Comparison of ENCODE assay signal across 9 mouse cellular contexts in genomic region chr4:114346068-114346747, GRCm38 (mm10).
A peak's percentile ranks its signal among the peaks of the same experiment; 100 is the strongest.
DNase-seq lines count a peak whose midpoint lies in the region; TF ChIP-seq lines count a peak whose summit lies in the region.
"Had no signal": no experiment of that assay in that cellular context is flagged by ENCODE, and none has a peak within 500 bp of the region (broad histone marks: within the 10 kb centered on the region; RNA-seq: fewer than 3 reads in every experiment).

No protein-coding gene starts in this region.

- no peaks in the 10 kb centered on the region for H3K9me3 ChIP-seq in MEL (replicated peaks; ENCODE audit: insufficient read depth, low read length)
- H3K9me3 ChIP-seq: embryonic facial prominence, embryonic 13.5 days had no signal

- DNase-seq in layer of hippocampus, adult 11-12 months (ENCODE audit: low spot score), result peak; percentile 36
- no peak for DNase-seq in layer of hippocampus, adult 9-10 months (ENCODE audit: low spot score)
- DNase-seq in MEL (ENCODE audit: low read depth, low spot score), result peak; percentile 16
- peak; percentile 73 for DNase-seq in brain, embryonic 14.5 days (ENCODE audit: low read depth)
- DNase-seq in heart, postnatal 14 days, result peak; percentile 33 to 60
- DNase-seq in layer of hippocampus, postnatal 36 days, result peak; percentile 14 to 22
- peak; percentile 68 for DNase-seq in right cerebral cortex, postnatal 14 days
- DNase-seq in c-Kit-positive CD71-positive TER-119-positive erythroid progenitor cells, embryonic 14.5 days (ENCODE audit: low spot score), result no peak

- H3K27ac ChIP-seq in MEL (ENCODE audit: control insufficient read depth, low read depth, low read length), result no peak overlapping the region
- H3K27ac ChIP-seq: embryonic facial prominence, embryonic 13.5 days had no signal

- TF ChIP-seq CTCF in MEL (IDR thresholded peaks at IDR 0.05 in 2 of 3, conservative IDR thresholded peaks at IDR 0.05 in 1 of 3; ENCODE audit: control insufficient read depth in 1 of 3, insufficient read depth in 1 of 3, low read depth in 2 of 3, low read length in 3 of 3, poor library complexity in 1 of 3, severe bottlenecking in 1 of 3), result peak; percentile 22 to 48 (median 28); a peak in 5 of 6 replicates
- TF ChIP-seq CTCF in brain, embryonic 14.5 days (IDR thresholded peaks at IDR 0.05; ENCODE audit: borderline replicate concordance, extremely low read depth, insufficient read depth, insufficient read length), result peak; percentile 64; the same call in 1 of the 2 replicates

- H3K27me3 ChIP-seq in MEL (ENCODE audit: control insufficient read depth in 1 of 2, insufficient read depth in 2 of 2, low read length in 2 of 2), result no peaks in the 10 kb centered on the region

- TF ChIP-seq EP300 in MEL (IDR thresholded peaks at IDR 0.05; ENCODE audit: low read depth in 1 of 2, low read length in 2 of 2), result no peak

- intact Hi-C loops in heart, postnatal 14 days (cut with DNase I), result loop anchor here (1.0 to 2.0 kb wide), 2 partner anchors 59 to 289 kb away; no protein-coding TSS in a partner anchor

- no peak overlapping the region for H3K9ac ChIP-seq in MEL (ENCODE audit: control insufficient read depth, low read depth, low read length, poor library complexity, severe bottlenecking)
- H3K9ac ChIP-seq: embryonic facial prominence, embryonic 13.5 days had no signal

- no peaks in the 10 kb centered on the region for H3K79me2 ChIP-seq in MEL (ENCODE audit: control insufficient read depth, insufficient read depth, low read length, poor library complexity)

- TF ChIP-seq POLR2A in MEL (IDR thresholded peaks at IDR 0.05; ENCODE audit: control insufficient read depth in 1 of 2, insufficient read depth in 1 of 2, low read depth in 1 of 2, low read length in 2 of 2, poor library complexity in 1 of 2), result no peak
- TF ChIP-seq POLR2A in brain, embryonic 14.5 days (IDR thresholded peaks at IDR 0.05; ENCODE audit: borderline replicate concordance, extremely low read depth, insufficient read depth, insufficient read length, poor library complexity, severe bottlenecking), result no peak

- no peaks in the 10 kb centered on the region for H3K4me1 ChIP-seq in MEL (ENCODE audit: control insufficient read depth in 1 of 2, insufficient read depth in 2 of 2, low read length in 2 of 2)

- no peak overlapping the region for H3K4me3 ChIP-seq in MEL (ENCODE audit: control insufficient read depth in 1 of 2, insufficient read depth in 1 of 2, low read depth in 2 of 2, low read length in 2 of 2)
- H3K4me3 ChIP-seq: embryonic facial prominence, embryonic 13.5 days had no signal

- TF ChIP-seq RAD21 in MEL (IDR thresholded peaks at IDR 0.05; ENCODE audit: low read depth, low read length), result peak; percentile 35

- H3K36me3 ChIP-seq in MEL (ENCODE audit: control insufficient read depth in 1 of 2, insufficient read depth in 2 of 2, low read length in 2 of 2), result no peaks in the 10 kb centered on the region
- H3K36me3 ChIP-seq: embryonic facial prominence, embryonic 13.5 days had no signal

TF ChIP-seq in MEL, 35 proteins besides CTCF, POLR2A, EP300 and RAD21:
- TF ChIP-seq SMC3 (IDR thresholded peaks at IDR 0.05; ENCODE audit: low read depth, low read length) (peak; percentile 27; the same call in 1 of the 2 replicates), MXI1 (IDR thresholded peaks at IDR 0.05; ENCODE audit: low read depth, low read length) (no peak)

Comparison
In these comparisons a context has a peak if more than half of its experiments do, and no peak if none do; other contexts are left out.
1. DNase-seq: peak in layer of hippocampus, adult 11-12 months (single experiment), MEL (single experiment), brain, embryonic 14.5 days (single experiment), heart, postnatal 14 days (2 of 2), layer of hippocampus, postnatal 36 days (2 of 2) and right cerebral cortex, postnatal 14 days (single experiment); none in layer of hippocampus, adult 9-10 months (single experiment) and c-Kit-positive CD71-positive TER-119-positive erythroid progenitor cells, embryonic 14.5 days (single experiment).